Mouse (Mus musculus) embryonic fibroblast, embryonic 13.5 days (primary cell): ENCODE measurements around the gene Kmt2d.

ENCODE experiments used
- CTCF ChIP-seq: IDR thresholded peaks from 2 replicates; pipeline ENCODE4 v1.5.1; 2011; ENCODE audit warnings: mild to moderate bottlenecking, control low read depth, low read length, moderate library complexity, borderline replicate concordance; ENCODE audit not compliant: insufficient read depth
- POLR2A ChIP-seq: IDR thresholded peaks from 2 replicates; pipeline ENCODE4 v1.6.1; 2011; ENCODE audit warnings: low read depth, mild to moderate bottlenecking, control low read depth, low read length, moderate library complexity

- TF ChIP-seq POLR2A, result no peak
- no peak for TF ChIP-seq CTCF
Observed at GRCm38 (mm10) chr15:98827611-98828011, 43.4 kb downstream of the Kmt2d start.
